Mouse (Mus musculus): ENCODE measurements around the gene Ccdc184. TPM values are rescaled to one million over a fixed set of nuclear protein-coding genes. Genes with fewer than 3 reads are reported as not detected.

The Ccdc184 gene
- 10 to 100 TPM in 3 of 4 experiments, 1 to 10 TPM in 1; 9.8 to 11.9 (median 10.6) TPM for total RNA-seq (2022)

GRCm38 (mm10) chr15:98166963-98167644 lies at the start of gene Ccdc184:
TSS of gene Ccdc184 (plus strand) at chr15:98167158.
- no peak for DNase-seq (ENCODE audit: low spot score in 2 of 2)

- no peak for DNase-seq (ENCODE audit: low spot score in 2 of 2)
Measured at GRCm38 (mm10) chr15:98119363-98119762, 47.6 kb upstream of the Ccdc184 start.

- no peak for DNase-seq (ENCODE audit: low spot score in 2 of 2)
Measured at GRCm38 (mm10) chr15:98120831-98121230, 46.1 kb upstream of the Ccdc184 start.

GRCm38 (mm10) chr15:98131001-98131400 lies 36.0 kb upstream of the Ccdc184 start:
- no peak for DNase-seq (ENCODE audit: low spot score in 2 of 2)

GRCm38 (mm10) chr15:98131451-98131850 lies 35.5 kb upstream of the Ccdc184 start:
- DNase-seq (ENCODE audit: low spot score in 2 of 2): no peak

GRCm38 (mm10) chr15:98131942-98132655 lies 34.9 kb upstream of the Ccdc184 start:
- DNase-seq (ENCODE audit: low spot score in 2 of 2): no peak

- DNase-seq (ENCODE audit: low spot score in 2 of 2): no peak
Measured at GRCm38 (mm10) chr15:98133471-98133870, 33.5 kb upstream of the Ccdc184 start.

GRCm38 (mm10) chr15:98134034-98134433 lies 32.9 kb upstream of the Ccdc184 start:
- peak; percentile 48 to 58 for DNase-seq (ENCODE audit: low spot score in 2 of 2)

GRCm38 (mm10) chr15:98134666-98135065 lies 32.3 kb upstream of the Ccdc184 start:
- DNase-seq (ENCODE audit: low spot score in 2 of 2): no peak

- DNase-seq (ENCODE audit: low spot score in 2 of 2): no peak
Measured at GRCm38 (mm10) chr15:98135671-98136070, 31.3 kb upstream of the Ccdc184 start.

- DNase-seq (ENCODE audit: low spot score in 2 of 2): no peak
Measured at GRCm38 (mm10) chr15:98136871-98137270, 30.1 kb upstream of the Ccdc184 start.

- no peak for DNase-seq (ENCODE audit: low spot score in 2 of 2)
Measured at GRCm38 (mm10) chr15:98139763-98140162, 27.2 kb upstream of the Ccdc184 start.

- no peak for DNase-seq (ENCODE audit: low spot score in 2 of 2)
Measured at GRCm38 (mm10) chr15:98140809-98141208, 26.1 kb upstream of the Ccdc184 start.

- no peak for DNase-seq (ENCODE audit: low spot score in 2 of 2)
Measured at GRCm38 (mm10) chr15:98142515-98142914, 24.4 kb upstream of the Ccdc184 start.

- no peak for DNase-seq (ENCODE audit: low spot score in 2 of 2)
Measured at GRCm38 (mm10) chr15:98144861-98145507, 22.0 kb upstream of the Ccdc184 start.

GRCm38 (mm10) chr15:98145559-98146181 lies 21.3 kb upstream of the Ccdc184 start:
- peak; percentile 90 to 95 for DNase-seq (ENCODE audit: low spot score in 2 of 2)

GRCm38 (mm10) chr15:98148356-98148755 lies 18.6 kb upstream of the Ccdc184 start:
- DNase-seq (ENCODE audit: low spot score in 2 of 2): no peak

GRCm38 (mm10) chr15:98149166-98149602 lies 17.8 kb upstream of the Ccdc184 start:
- no peak for DNase-seq (ENCODE audit: low spot score in 2 of 2)

- no peak for DNase-seq (ENCODE audit: low spot score in 2 of 2)
Measured at GRCm38 (mm10) chr15:98152916-98153315, 14.0 kb upstream of the Ccdc184 start.

- DNase-seq (ENCODE audit: low spot score in 2 of 2): no peak
Measured at GRCm38 (mm10) chr15:98153625-98154024, 13.3 kb upstream of the Ccdc184 start.

GRCm38 (mm10) chr15:98154146-98154545 lies 12.8 kb upstream of the Ccdc184 start:
- DNase-seq (ENCODE audit: low spot score in 2 of 2): no peak

GRCm38 (mm10) chr15:98154631-98155030 lies 12.3 kb upstream of the Ccdc184 start:
- DNase-seq (ENCODE audit: low spot score in 2 of 2): no peak
